Mouse (Mus musculus) MEL-GATA-1-ER (cell line): ENCODE measurements around the gene Strip1.
A peak's percentile ranks its signal among the peaks of the same experiment; 100 is the strongest.

Source experiments
- DNase-seq: peaks from one replicate; pipeline ENCODE4 v3.0.0-alpha.2; 2012; ENCODE audit warnings: low read depth; ENCODE audit errors: extremely low read depth

Strip1 gene

GRCm38 (mm10) chr3:107628551-107628950 lies 2.9 kb downstream of the Strip1 start:
- DNase-seq: no peak

DNA sequence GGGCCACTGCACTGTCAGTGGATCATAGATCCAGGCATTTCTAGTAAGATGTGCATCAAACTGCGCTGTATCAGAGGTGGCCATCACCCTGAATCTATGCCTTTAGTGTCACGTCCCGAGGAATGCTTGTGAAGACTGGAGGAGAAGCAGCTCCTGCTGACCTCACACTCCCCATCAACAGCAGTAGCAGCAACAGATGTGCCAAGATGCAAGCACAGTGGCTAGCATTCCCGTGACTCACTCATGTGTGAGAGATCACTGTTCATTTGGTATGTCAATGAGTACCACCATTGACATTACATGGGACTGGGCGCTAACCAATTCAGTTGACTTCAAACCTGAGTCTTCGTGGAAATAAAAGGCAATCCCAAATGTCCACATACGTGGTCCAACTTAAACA lies 3.9 kb downstream of the Strip1 start:
- DNase-seq: no peak

GRCm38 (mm10) chr3:107626751-107627150 lies 4.7 kb downstream of the Strip1 start:
- no peak for DNase-seq

- DNase-seq: no peak
These were observed 6.0 kb downstream of the Strip1 start for GRCm38 (mm10) chr3:107625536-107625935.

GRCm38 (mm10) chr3:107624424-107624823 lies 7.1 kb downstream of the Strip1 start:
- no peak for DNase-seq

- DNase-seq: no peak
These were observed 9.0 kb downstream of the Strip1 start for GRCm38 (mm10) chr3:107622537-107622936.

GRCm38 (mm10) chr3:107621286-107622075 lies 10.0 kb downstream of the Strip1 start:
- no peak for DNase-seq

- DNase-seq: no peak
These were observed 11.6 kb downstream of the Strip1 start for GRCm38 (mm10) chr3:107619911-107620310.

DNA sequence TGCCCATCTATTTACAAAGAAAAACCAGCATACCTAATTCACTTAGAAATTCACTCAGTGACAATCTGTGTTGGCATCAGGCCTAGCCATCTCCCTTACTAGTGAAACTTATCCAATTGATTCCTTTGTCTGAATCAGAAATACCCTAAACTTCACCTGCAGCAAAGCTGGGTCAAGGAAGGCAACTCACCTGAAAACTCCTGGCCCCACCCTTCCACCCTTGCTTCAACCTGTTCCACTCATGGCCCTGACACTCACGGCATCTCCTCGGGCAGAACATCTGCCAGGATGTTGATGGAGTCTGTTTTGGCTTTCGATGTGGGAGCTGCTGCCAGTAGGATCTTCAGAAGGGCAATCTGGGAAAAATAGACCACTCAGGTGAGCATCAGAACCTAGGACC lies 13.7 kb downstream of the Strip1 start:
- no peak for DNase-seq

DNA sequence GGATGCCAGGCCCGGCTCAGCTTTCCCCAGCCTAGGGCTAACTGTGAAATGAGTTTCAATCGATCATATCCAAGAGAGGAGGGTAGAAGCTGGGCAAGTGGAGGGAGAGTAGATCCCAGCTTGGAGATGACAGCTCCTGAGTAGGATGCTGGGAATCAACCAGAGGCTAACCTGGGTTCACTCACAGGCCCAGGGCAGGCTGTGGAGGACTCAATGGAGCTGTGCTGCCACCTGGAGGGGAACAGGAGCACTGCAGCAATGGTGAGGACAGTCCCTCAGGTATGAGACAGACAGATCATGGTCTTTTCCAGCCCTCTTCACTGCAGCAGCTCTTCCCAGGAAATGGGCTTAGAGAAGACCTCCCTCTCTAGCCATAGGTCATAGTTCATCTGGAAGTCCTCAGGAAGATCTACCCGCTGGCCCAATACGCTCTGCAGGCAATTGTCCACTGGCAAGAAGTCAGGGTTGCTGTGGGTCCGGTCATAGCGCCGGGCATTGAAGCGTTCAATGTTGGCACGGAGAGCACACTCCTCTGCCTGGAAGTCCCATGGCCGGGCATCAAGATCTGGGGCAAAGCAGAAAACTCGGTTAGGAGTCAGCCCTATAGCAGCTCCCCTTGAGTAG lies 18.5 kb downstream of the Strip1 start:
- DNase-seq: peak; percentile 23

GRCm38 (mm10) chr3:107611394-107611793 lies 20.1 kb downstream of the Strip1 start:
- no peak for DNase-seq

DNA sequence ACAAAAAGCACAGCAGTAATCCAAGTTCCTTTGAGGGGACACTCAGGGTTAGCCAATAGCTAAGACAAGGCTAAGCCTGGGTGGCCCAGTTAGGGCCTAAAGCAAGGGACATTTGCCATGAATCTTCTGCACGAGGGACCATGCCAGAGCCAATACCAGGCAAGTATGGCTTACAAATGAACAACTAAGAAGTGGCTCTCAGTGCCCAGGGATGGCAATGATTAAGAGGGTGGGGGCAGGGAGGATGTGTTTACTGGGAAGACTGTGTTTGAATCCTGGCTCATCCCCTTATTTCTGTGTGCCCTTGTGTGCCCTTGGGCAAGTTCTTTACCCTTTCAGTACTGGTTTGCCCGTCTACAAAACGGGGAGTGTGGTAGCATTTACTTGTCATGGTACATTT lies 22.1 kb downstream of the Strip1 start:
- no peak for DNase-seq

DNA sequence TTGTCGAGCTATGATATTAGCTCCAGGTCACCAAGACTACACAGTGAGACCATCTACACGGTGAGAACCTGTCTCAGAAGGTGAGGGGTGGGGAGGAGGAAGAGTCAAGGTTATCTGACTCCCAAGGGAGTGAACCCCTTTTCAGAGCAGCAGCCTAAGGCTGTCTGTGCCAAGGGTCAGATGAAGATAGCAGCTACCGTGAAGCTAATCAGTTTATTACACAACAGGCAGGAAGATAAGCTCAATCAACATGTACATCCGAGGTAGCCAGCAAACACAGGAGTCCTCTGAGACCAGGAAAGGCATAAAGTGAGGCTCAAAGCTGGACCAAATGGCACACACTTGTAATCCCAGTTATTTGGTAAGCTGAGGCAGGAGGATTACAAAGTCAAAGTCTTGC lies 22.7 kb downstream of the Strip1 start:
- no peak for DNase-seq

DNA sequence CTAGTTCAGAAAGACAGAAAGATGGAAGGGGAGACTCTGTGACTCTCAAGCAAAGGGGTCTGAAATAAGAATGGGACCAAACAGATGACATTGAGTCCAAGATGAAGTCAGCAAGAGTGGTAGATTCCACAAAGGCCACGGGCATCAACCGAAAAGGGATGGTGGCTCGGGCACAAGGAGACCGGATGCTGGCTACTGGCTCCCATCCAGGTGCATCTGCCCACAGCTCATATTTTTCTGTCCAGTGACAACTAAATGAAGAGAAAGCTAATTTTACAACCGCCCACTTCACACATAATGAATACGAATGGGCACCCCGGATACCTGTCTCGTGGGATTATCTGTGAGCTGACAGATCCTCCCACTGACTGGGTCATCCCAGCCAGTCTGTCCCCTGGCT lies 24.3 kb downstream of the Strip1 start:
- DNase-seq: no peak

GRCm38 (mm10) chr3:107605304-107605703 lies 26.2 kb downstream of the Strip1 start:
- peak; percentile 23 for DNase-seq

- no peak for DNase-seq
These were observed 31.4 kb downstream of the Strip1 start for GRCm38 (mm10) chr3:107600127-107600526.

DNA sequence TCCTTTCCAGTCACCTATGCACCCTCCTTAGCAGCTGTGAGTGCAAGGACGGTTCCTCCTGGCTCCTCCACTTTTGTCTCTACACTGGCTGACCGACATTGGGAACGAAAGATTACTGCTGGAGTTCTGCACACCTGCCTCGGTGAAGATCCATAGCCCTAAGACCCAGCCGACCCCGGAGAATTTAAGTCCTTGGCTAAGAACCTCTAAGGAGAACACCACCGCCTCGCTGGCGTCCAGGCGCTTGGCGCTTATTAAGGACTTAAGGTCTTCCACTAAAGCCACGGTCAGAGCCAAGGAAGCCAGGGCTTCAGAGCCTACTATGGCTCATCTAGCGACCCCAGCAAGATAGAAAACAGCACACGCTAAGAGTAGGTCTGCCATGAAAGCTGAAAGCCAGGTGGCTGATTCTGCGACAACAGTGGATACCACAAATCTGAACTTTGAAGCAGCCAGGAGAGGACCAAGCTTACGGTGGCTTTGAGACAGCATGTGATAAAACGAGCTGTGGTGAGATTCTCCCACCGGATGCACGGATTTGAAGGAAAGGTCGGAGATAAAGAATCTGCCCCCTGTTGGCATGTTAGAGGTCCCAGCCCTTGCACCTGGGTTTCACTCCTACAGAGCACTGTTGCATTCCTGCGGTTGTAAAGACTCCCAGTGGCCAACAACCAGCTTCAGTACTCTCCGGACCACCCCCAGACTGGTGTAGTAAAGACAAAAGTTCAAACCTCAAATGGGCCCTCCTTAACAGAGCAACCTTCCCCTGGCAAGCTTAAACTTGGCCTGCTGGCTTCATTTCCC lies 33.7 kb downstream of the Strip1 start:
- DNase-seq: no peak

DNA sequence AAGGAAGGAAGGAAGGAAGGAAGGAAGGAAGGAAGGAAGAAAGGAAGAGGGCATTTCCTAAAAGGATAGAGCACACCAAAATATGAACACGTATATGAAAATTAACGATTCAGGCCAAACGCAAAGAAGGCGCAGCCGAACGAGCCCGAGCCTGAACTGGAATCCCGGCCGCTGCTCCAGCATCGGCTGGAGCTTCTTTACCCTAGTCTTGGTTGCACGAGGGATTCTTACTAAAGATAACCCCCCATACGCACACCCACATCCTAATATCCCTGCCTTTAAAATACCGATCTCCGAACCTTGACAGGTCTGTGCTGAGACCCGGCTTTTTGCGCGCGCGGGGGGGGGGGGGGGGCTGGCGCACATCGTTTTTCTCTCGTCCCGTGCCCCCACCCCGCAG lies 34.4 kb downstream of the Strip1 start:
- no peak for DNase-seq

DNA sequence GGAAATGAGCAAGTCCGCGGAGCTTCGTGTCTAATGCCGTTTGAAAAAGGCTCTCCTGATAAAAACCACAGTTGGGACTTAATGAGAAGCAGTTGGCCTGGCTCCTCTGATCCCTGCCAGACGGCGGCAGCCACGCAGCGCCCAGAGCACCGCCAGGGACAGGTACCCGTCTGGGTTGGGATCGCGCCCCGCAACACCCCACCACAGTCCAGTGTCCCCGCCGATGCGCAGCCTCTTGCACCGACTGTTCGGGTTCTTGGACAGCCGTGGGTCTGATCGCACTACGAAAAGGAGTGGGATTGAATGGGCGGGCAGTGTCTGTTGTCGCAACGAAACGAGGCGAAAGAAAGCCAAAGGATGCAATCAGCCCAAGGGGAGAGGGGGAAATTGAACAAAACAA lies 34.9 kb downstream of the Strip1 start:
- DNase-seq: no peak

GRCm38 (mm10) chr3:107595938-107596461 lies 35.5 kb downstream of the Strip1 start:
- DNase-seq: no peak

- no peak for DNase-seq
These were observed 36.1 kb downstream of the Strip1 start for GRCm38 (mm10) chr3:107595264-107595937.
